Mouse (Mus musculus) inflammation-experienced regulatory T-cells, adult 6 months (primary cell): ENCODE measurements around the gene Ttc9. TPM values are rescaled to one million over a fixed set of nuclear protein-coding genes. Genes with fewer than 3 reads are reported as not detected.

Source experiments
- ATAC-seq: one replicate; pipeline ENCODE4 v1.8.0; 2017
- polyA plus RNA-seq, 3 experiments: library from polyadenylated mRNA; unstranded; fragments of 100-300 nt; shearing (Covaris generic); gene quantifications; one replicate each; pipeline ENCODE4 v1.2.1; 2017

Gene Ttc9
- polyA plus RNA-seq = under 1 TPM in 1 of 3 experiments, not detected in 2; 0.09 TPM

- ATAC-seq = no peak
These were observed at the start of gene Ttc9 for GRCm38 (mm10) chr12:81630915-81631660. Gene Ttc9 (plus strand): TSS chr12:81631249.

- peak; percentile 93 for ATAC-seq
These were observed 36.0 kb upstream of the Ttc9 start, which contains the start of gene Med6 for GRCm38 (mm10) chr12:81594902-81595671. Gene Med6 (minus strand): TSS chr12:81595008.

GRCm38 (mm10) chr12:81596547-81597262 is 34.3 kb upstream of the Ttc9 start:
- ATAC-seq = no peak

- ATAC-seq = no peak
These were observed 25.9 kb upstream of the Ttc9 start for GRCm38 (mm10) chr12:81604995-81605784.

GRCm38 (mm10) chr12:81609445-81609844 is 21.6 kb upstream of the Ttc9 start:
- no peak for ATAC-seq

- ATAC-seq = no peak
These were observed 15.2 kb upstream of the Ttc9 start for GRCm38 (mm10) chr12:81615807-81616206.

GRCm38 (mm10) chr12:81616980-81617379 is 14.1 kb upstream of the Ttc9 start:
- ATAC-seq = no peak

- ATAC-seq = peak; percentile 43
These were observed 11.7 kb upstream of the Ttc9 start for GRCm38 (mm10) chr12:81619302-81619701.

- no peak for ATAC-seq
These were observed 7.7 kb upstream of the Ttc9 start for GRCm38 (mm10) chr12:81623377-81623776.

- no peak for ATAC-seq
These were observed 4.7 kb upstream of the Ttc9 start for GRCm38 (mm10) chr12:81626226-81626861.

GRCm38 (mm10) chr12:81627426-81627825 is 3.6 kb upstream of the Ttc9 start:
- no peak for ATAC-seq

GRCm38 (mm10) chr12:81628091-81628490 is 3.0 kb upstream of the Ttc9 start:
- no peak for ATAC-seq

- no peak for ATAC-seq
These were observed 532 bp upstream of the Ttc9 start for GRCm38 (mm10) chr12:81630520-81630914.

- ATAC-seq = no peak
These were observed 782 bp downstream of the Ttc9 start for GRCm38 (mm10) chr12:81631661-81632401.

- no peak for ATAC-seq
These were observed 2.2 kb downstream of the Ttc9 start for GRCm38 (mm10) chr12:81633246-81633645.

GRCm38 (mm10) chr12:81640656-81641055 is 9.6 kb downstream of the Ttc9 start:
- ATAC-seq = no peak

- no peak for ATAC-seq
These were observed 11.5 kb downstream of the Ttc9 start for GRCm38 (mm10) chr12:81642361-81643082.

- ATAC-seq = no peak
These were observed 15.8 kb downstream of the Ttc9 start for GRCm38 (mm10) chr12:81646811-81647210.

- no peak for ATAC-seq
These were observed 22.3 kb downstream of the Ttc9 start for GRCm38 (mm10) chr12:81653344-81653743.

- ATAC-seq = no peak
These were observed 26.3 kb downstream of the Ttc9 start for GRCm38 (mm10) chr12:81657321-81657720.
